13 mouse cellular contexts compared by ENCODE assay signal in the genomic region with DNA sequence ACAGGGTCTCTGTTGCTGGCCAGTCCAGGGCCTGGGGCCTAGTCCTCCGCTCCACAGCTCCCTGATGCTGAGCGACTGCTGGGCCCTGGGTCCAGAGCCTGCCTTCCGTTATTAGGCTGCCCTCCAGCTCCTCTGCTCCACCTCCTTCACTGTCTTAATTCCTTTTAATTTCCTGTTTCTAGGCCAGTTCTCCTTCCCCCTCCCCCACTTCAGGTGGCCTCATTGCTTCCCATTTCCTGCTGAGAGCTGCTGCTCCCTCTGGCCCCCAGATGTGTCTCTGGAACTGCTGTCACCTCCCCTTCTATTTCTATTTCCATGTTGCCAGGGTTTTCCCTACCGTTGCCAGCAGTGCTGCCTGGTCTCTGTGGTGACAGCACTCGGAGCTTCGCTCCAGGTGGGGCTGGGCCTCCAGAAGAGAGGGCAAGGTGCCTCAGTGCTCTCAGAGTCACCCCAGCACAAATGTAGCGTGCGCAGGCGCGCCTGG.
DNase-seq lines count a peak whose midpoint lies in the region; ATAC-seq and TF ChIP-seq lines count a peak whose summit lies in the region.
"Had no signal": no experiment of that assay in that cellular context is flagged by ENCODE, and none has a peak within 500 bp of the region (broad histone marks: within the 10 kb centered on the region; RNA-seq: fewer than 3 reads in every experiment).

No protein-coding gene starts in this region.

- no peak for TF ChIP-seq EP300 in heart, adult 2 months (IDR thresholded peaks at IDR 0.05; ENCODE audit: insufficient read depth, low read depth, low read length)

- no peaks in the 10 kb centered on the region for H3K36me3 ChIP-seq in heart, embryonic 13.5 days
- no peaks in the 10 kb centered on the region for H3K36me3 ChIP-seq in heart, adult 2 months (ENCODE audit: control insufficient read depth, insufficient read depth, low read length)
- H3K36me3 ChIP-seq in midbrain, embryonic 15.5 days (replicated peaks), result no peaks in the 10 kb centered on the region
- H3K36me3 ChIP-seq in midbrain, embryonic 13.5 days, result no peaks in the 10 kb centered on the region
- H3K36me3 ChIP-seq in intestine, embryonic 16.5 days (ENCODE audit: control insufficient read depth, insufficient read depth, low read length), result no peaks in the 10 kb centered on the region
- H3K36me3 ChIP-seq: liver, embryonic 13.5 days had no signal

- no peaks in the 10 kb centered on the region for H3K27me3 ChIP-seq in heart, embryonic 13.5 days (replicated peaks)
- H3K27me3 ChIP-seq in heart, adult 2 months (ENCODE audit: control insufficient read depth, insufficient read depth, low read length), result no peaks in the 10 kb centered on the region
- no peaks in the 10 kb centered on the region for H3K27me3 ChIP-seq in midbrain, embryonic 15.5 days (replicated peaks)
- no peaks in the 10 kb centered on the region for H3K27me3 ChIP-seq in midbrain, embryonic 13.5 days
- H3K27me3 ChIP-seq in intestine, embryonic 16.5 days (replicated peaks; ENCODE audit: control insufficient read depth, insufficient read depth, low read length), result no peaks in the 10 kb centered on the region
- H3K27me3 ChIP-seq: liver, embryonic 13.5 days had no signal

- TF ChIP-seq POLR2A in heart, adult 2 months (IDR thresholded peaks at IDR 0.05; ENCODE audit: insufficient read depth, low read depth, low read length), result no peak

- 53% methylated on average over 10 of the region's 10 CpGs for WGBS in heart, embryonic 13.5 days
- whole genome bisulfite sequencing in heart, adult 2 months, result 63% methylated on average over 10 of the region's 10 CpGs
- WGBS in midbrain, embryonic 15.5 days, result 63% methylated on average over 10 of the region's 10 CpGs
- 60% methylated on average over 10 of the region's 10 CpGs for WGBS in midbrain, embryonic 13.5 days
- WGBS in intestine, embryonic 16.5 days, result 57% methylated on average over 10 of the region's 10 CpGs

- no peak overlapping the region for H3K4me2 ChIP-seq in heart, embryonic 13.5 days
- H3K4me2 ChIP-seq in midbrain, embryonic 15.5 days, result no peak overlapping the region
- H3K4me2 ChIP-seq in midbrain, embryonic 13.5 days (replicated peaks), result no peak overlapping the region
- no peak overlapping the region for H3K4me2 ChIP-seq in intestine, embryonic 16.5 days (ENCODE audit: low read depth, low read length)
- H3K4me2 ChIP-seq: liver, embryonic 13.5 days had no signal

- no peak for TF ChIP-seq CTCF in heart, adult 2 months (IDR thresholded peaks at IDR 0.05)

- intact Hi-C loops in heart, adult 2 months (cut with DNase I), result loop anchor here (5.0 kb wide), 1 partner anchor 188 kb away; no protein-coding TSS in a partner anchor

- H3K4me3 ChIP-seq in heart, embryonic 13.5 days, result no peak overlapping the region
- no peak overlapping the region for H3K4me3 ChIP-seq in heart, adult 2 months
- no peak overlapping the region for H3K4me3 ChIP-seq in midbrain, embryonic 15.5 days
- H3K4me3 ChIP-seq in midbrain, embryonic 13.5 days (replicated peaks), result no peak overlapping the region
- no peak overlapping the region for H3K4me3 ChIP-seq in intestine, embryonic 16.5 days (ENCODE audit: low read length)
- H3K4me3 ChIP-seq: liver, embryonic 13.5 days; myocyte had no signal

- peaks cover 54% of the 10 kb centered on the region for H3K4me1 ChIP-seq in heart, embryonic 13.5 days
- peaks cover 33% of the 10 kb centered on the region for H3K4me1 ChIP-seq in heart, adult 2 months (ENCODE audit: control insufficient read depth, insufficient read depth, low read length)
- H3K4me1 ChIP-seq in midbrain, embryonic 15.5 days, result peaks cover 16% of the 10 kb centered on the region; the same call in 1 of the 2 replicates
- H3K4me1 ChIP-seq in midbrain, embryonic 13.5 days (replicated peaks), result peaks cover 27% of the 10 kb centered on the region
- H3K4me1 ChIP-seq in intestine, embryonic 16.5 days (ENCODE audit: control insufficient read depth, insufficient read depth, low read length), result peaks cover 28% of the 10 kb centered on the region; the same call in 1 of the 2 replicates

- peak overlapping the region; percentile 38; the same call in 1 of the 2 replicates for H3K9ac ChIP-seq in heart, embryonic 13.5 days
- no peak overlapping the region for H3K9ac ChIP-seq in heart, adult 2 months (ENCODE audit: low read depth, low read length)
- H3K9ac ChIP-seq in midbrain, embryonic 15.5 days, result no peak overlapping the region
- H3K9ac ChIP-seq in midbrain, embryonic 13.5 days (replicated peaks), result no peak overlapping the region
- H3K9ac ChIP-seq in intestine, embryonic 16.5 days (ENCODE audit: low read depth, low read length), result no peak overlapping the region
- H3K9ac ChIP-seq: liver, embryonic 13.5 days had no signal

- peak overlapping the region; percentile 39; the same call in 1 of the 2 replicates for H3K27ac ChIP-seq in heart, embryonic 13.5 days (replicated peaks)
- no peak overlapping the region for H3K27ac ChIP-seq in heart, adult 2 months
- H3K27ac ChIP-seq in midbrain, embryonic 15.5 days, result 0 out of 2 replicates have a peak overlapping the region, but pooled peaks have one; percentile 1
- H3K27ac ChIP-seq in midbrain, embryonic 13.5 days, result no peak overlapping the region
- peak overlapping the region; percentile 19; the same call in 1 of the 2 replicates for H3K27ac ChIP-seq in intestine, embryonic 16.5 days (ENCODE audit: low read length)
- H3K27ac ChIP-seq: liver, embryonic 13.5 days had no signal

- ATAC-seq in heart, embryonic 13.5 days (ENCODE audit: extremely low read depth, insufficient number of reproducible peaks, low FRiP score, low TSS enrichment), result no peak
- no peak for ATAC-seq in midbrain, embryonic 15.5 days (replicated peaks)
- no peak for ATAC-seq in midbrain, embryonic 13.5 days
- ATAC-seq in intestine, embryonic 16.5 days, result 0 out of 2 replicates have a peak, but pooled peaks have one; percentile 39

- no peaks in the 10 kb centered on the region for H3K9me3 ChIP-seq in heart, embryonic 13.5 days
- no peaks in the 10 kb centered on the region for H3K9me3 ChIP-seq in midbrain, embryonic 15.5 days
- no peaks in the 10 kb centered on the region for H3K9me3 ChIP-seq in midbrain, embryonic 13.5 days
- no peaks in the 10 kb centered on the region for H3K9me3 ChIP-seq in intestine, embryonic 16.5 days (ENCODE audit: control insufficient read depth, low read length)
- H3K9me3 ChIP-seq: liver, embryonic 13.5 days had no signal

- no peak for DNase-seq in heart, adult 2 months
- peak; percentile 75 for DNase-seq in thymus, postnatal 14 days
- no peak for DNase-seq in spleen, postnatal 14 days (ENCODE audit: low spot score in 2 of 2)
- DNase-seq in frontal cortex, adult 2 months (ENCODE audit: extremely low spot score in 1 of 2, low spot score in 1 of 2), result no peak
- DNase-seq: cerebellum, adult 8-10 months; gastrocnemius, postnatal 10 days; kidney, adult 9 months; liver, embryonic 13.5 days had no signal

- no peaks in the 10 kb centered on the region for H3K79me2 ChIP-seq in heart, adult 2 months (replicated peaks; ENCODE audit: control insufficient read depth, insufficient read depth, low read length)

Comparison
In these comparisons a context has a peak if more than half of its experiments do, and no peak if none do; other contexts are left out.
1. H3K27ac ChIP-seq: peak in heart, embryonic 13.5 days (single experiment), midbrain, embryonic 15.5 days (single experiment) and intestine, embryonic 16.5 days (single experiment); none in heart, adult 2 months (single experiment) and midbrain, embryonic 13.5 days (single experiment).